Mouse (Mus musculus): ENCODE measurements at regions not wholly inside any gene's neighbourhood (a gene's known extent, or its start where the extent isn't known, plus 50 kb on each side); places are given as distances from the start of the nearest gene placed in this dataset.
A peak's percentile ranks its signal among the peaks of the same experiment; 100 is the strongest.

DNA sequence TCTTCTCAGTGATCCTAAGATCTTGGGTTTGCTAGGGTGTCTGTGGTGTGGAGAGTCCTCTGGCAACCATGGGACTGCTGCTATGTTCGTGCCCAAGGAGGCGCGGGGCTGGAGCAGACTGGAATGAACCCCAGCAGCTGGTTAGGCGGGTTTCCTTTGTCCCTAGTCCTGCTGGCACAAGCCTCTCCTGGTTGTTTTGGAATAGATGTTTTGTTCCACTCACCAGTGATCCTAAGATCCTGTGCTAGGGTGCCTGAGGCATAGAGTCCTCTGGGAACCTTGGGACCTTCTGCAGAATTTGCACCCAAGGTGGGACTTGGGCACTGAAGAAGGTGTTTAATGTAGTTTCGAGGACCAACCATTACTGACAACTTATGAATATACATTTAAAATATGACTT, 1205.9 kb upstream of the Gm8797 start:
- TF ChIP-seq CTCF (IDR thresholded peaks at IDR 0.05): no peak
- Histone ChIP-seq H3K27me3 (ENCODE audit: insufficient read depth, low read length) (no peaks in the 10 kb centered on the region), H3K9ac (replicated peaks; ENCODE audit: low read length, poor library complexity, severe bottlenecking) (no peak overlapping the region), H3K4me1 (ENCODE audit: insufficient read depth, low read length) (no peaks in the 10 kb centered on the region), H3K36me3 (ENCODE audit: insufficient read depth, low read length) (no peaks in the 10 kb centered on the region), H3K4me2 (ENCODE audit: low read depth, low read length, poor library complexity, severe bottlenecking) (no peak overlapping the region), H3K4me3 (ENCODE audit: low read depth, low read length) (no peak overlapping the region), H3K9me3 (ENCODE audit: low read length) (no peaks in the 10 kb centered on the region), H3K27ac (ENCODE audit: low read depth, low read length) (no peak overlapping the region)
- WGBS: 83% methylated on average over 5 of the region's 5 CpGs
- no peak for ATAC-seq (ENCODE audit: low FRiP score)
- no peak for DNase-seq (ENCODE audit: low spot score)

DNA sequence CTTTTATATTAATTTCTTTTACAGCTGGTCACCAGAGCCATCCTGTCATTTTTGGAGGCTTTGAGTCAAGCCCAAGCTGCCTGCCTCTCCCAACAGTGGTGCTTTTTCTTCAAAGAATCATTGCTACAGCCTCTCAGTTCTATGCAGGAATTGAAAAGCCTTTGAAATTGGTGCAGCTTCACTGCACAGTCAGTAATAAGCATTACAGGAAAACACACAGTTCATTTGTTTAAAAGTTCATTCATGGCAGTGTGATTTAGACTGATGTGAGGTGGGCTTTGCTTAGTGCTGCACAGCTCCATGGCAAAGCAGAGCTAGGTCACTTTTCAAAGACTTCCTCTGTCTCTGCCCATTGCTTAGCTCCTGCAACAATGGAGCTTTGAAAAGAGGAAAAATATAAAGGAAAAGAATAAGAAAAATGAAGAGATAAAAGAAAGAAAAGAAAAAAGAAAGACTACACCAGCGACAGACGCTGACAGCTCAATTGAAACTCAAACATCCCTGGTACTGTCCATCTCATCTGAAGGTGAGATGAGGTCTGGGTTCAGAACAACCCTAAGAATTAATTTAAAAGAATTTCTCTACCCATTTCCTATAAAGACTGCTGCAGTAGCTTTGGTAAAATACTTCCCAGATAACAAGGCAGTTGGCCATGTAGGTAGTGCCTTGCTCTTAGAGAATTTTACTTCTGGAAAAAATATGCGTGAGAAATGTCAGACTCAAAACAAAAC, 1204.3 kb upstream of the Gm8797 start:
- ATAC-seq (ENCODE audit: low FRiP score): peak; percentile 44; the same call in 1 of the 2 replicates
- WGBS: 32% methylated on average over 3 of the region's 3 CpGs
- Histone ChIP-seq H3K36me3 (ENCODE audit: insufficient read depth, low read length) (no peaks in the 10 kb centered on the region), H3K9ac (replicated peaks; ENCODE audit: low read length, poor library complexity, severe bottlenecking) (no peak overlapping the region), H3K4me3 (ENCODE audit: low read depth, low read length) (no peak overlapping the region), H3K4me2 (ENCODE audit: low read depth, low read length, poor library complexity, severe bottlenecking) (no peak overlapping the region), H3K9me3 (ENCODE audit: low read length) (no peaks in the 10 kb centered on the region), H3K27ac (ENCODE audit: low read depth, low read length) (no peak overlapping the region), H3K27me3 (ENCODE audit: insufficient read depth, low read length) (no peaks in the 10 kb centered on the region), H3K4me1 (ENCODE audit: insufficient read depth, low read length) (no peaks in the 10 kb centered on the region)
- no peak for TF ChIP-seq CTCF (IDR thresholded peaks at IDR 0.05)
- DNase-seq (ENCODE audit: low spot score): peak; percentile 31

DNA sequence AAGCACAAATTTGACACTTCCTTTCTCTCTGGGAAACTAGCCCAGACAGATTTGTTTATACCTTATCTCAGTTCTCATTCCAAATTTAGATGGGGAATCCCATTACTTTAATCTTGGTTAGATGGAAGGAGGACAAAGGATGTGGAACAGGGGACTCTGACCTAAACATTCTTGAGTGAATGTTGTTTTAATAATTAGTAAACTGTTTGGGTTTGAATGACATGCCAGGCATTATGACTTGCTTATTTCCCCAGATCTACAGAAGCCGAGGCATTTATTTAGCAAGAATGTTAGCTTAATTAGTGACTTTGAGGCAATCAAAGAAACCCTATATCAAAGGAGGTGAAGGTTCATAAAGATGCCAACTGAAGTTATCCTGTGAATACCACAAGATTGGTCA, 1189.9 kb upstream of the Gm8797 start:
- DNase-seq (ENCODE audit: low spot score) (no peak), ATAC-seq (ENCODE audit: low FRiP score) (no peak)
- Histone ChIP-seq H3K4me2 (ENCODE audit: low read depth, low read length, poor library complexity, severe bottlenecking) (no peak overlapping the region), H3K4me1 (ENCODE audit: insufficient read depth, low read length) (no peaks in the 10 kb centered on the region), H3K9ac (replicated peaks; ENCODE audit: low read length, poor library complexity, severe bottlenecking) (no peak overlapping the region), H3K4me3 (ENCODE audit: low read depth, low read length) (no peak overlapping the region), H3K27me3 (ENCODE audit: insufficient read depth, low read length) (no peaks in the 10 kb centered on the region), H3K9me3 (ENCODE audit: low read length) (no peaks in the 10 kb centered on the region), H3K27ac (ENCODE audit: low read depth, low read length) (no peak overlapping the region), H3K36me3 (ENCODE audit: insufficient read depth, low read length) (no peaks in the 10 kb centered on the region)
- no peak for TF ChIP-seq CTCF (IDR thresholded peaks at IDR 0.05)
- 65% methylated on average over 1 of the region's 1 CpGs for WGBS

DNA sequence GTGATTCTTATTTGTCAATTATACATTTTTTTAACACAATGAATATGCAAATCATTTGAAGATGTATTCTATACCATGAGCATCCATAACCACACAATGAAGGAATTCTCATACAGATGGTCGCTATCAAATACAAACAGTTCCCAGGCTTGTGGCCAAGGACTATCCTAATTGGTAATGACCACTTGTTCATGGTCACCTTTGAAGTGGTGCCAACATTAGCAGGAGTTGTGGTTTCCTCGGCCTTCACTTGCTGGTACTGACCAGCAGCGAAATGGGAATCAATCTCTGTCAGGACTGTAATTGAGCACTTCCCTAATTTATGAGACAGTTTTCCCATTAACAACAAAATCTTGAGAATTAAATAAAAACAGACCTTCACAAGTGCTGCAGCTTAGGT, 1168.1 kb upstream of the Gm8797 start:
- DNase-seq (ENCODE audit: low spot score) (no peak), ATAC-seq (ENCODE audit: low FRiP score) (no peak)
- Histone ChIP-seq H3K27me3 (ENCODE audit: insufficient read depth, low read length) (no peaks in the 10 kb centered on the region), H3K4me2 (ENCODE audit: low read depth, low read length, poor library complexity, severe bottlenecking) (no peak overlapping the region), H3K36me3 (ENCODE audit: insufficient read depth, low read length) (no peaks in the 10 kb centered on the region), H3K27ac (ENCODE audit: low read depth, low read length) (no peak overlapping the region), H3K4me1 (ENCODE audit: insufficient read depth, low read length) (no peaks in the 10 kb centered on the region), H3K4me3 (ENCODE audit: low read depth, low read length) (no peak overlapping the region), H3K9me3 (ENCODE audit: low read length) (no peaks in the 10 kb centered on the region), H3K9ac (replicated peaks; ENCODE audit: low read length, poor library complexity, severe bottlenecking) (no peak overlapping the region)
- 85% methylated on average over 3 of the region's 3 CpGs for WGBS
- TF ChIP-seq CTCF (IDR thresholded peaks at IDR 0.05): no peak

DNA sequence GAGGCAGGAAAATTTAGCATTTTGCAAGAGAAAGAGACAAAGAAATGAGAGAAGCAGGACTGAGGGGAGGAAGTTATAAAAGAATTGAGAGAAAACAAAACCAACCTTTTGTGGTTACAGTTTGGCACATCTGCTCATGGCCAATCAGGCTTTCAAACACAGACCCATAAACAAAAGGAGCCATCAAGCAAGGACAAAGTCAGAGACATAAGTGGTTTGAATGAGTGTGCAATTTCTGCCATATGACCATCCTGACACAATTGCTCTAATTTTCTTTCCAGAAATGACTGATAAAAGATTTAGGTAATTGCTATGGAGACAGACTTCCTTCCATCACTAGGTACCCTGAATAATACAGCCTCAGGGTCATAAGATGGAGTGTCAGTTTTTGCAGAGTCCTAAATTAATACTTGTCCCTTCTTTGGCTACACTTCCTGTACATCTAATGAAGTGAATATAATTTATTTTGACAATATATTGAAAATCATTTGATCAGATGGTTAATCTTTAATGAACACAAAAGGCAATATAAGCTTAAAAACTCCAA, 1156.6 kb upstream of the Gm8797 start:
- TF ChIP-seq CTCF (IDR thresholded peaks at IDR 0.05): no peak
- Histone ChIP-seq H3K36me3 (ENCODE audit: insufficient read depth, low read length) (no peaks in the 10 kb centered on the region), H3K9ac (replicated peaks; ENCODE audit: low read length, poor library complexity, severe bottlenecking) (no peak overlapping the region), H3K4me2 (ENCODE audit: low read depth, low read length, poor library complexity, severe bottlenecking) (no peak overlapping the region), H3K27ac (ENCODE audit: low read depth, low read length) (no peak overlapping the region), H3K4me3 (ENCODE audit: low read depth, low read length) (no peak overlapping the region), H3K4me1 (ENCODE audit: insufficient read depth, low read length) (no peaks in the 10 kb centered on the region), H3K27me3 (ENCODE audit: insufficient read depth, low read length) (no peaks in the 10 kb centered on the region), H3K9me3 (ENCODE audit: low read length) (no peaks in the 10 kb centered on the region)
- DNase-seq (ENCODE audit: low spot score) (no peak), ATAC-seq (ENCODE audit: low FRiP score) (no peak)

DNA sequence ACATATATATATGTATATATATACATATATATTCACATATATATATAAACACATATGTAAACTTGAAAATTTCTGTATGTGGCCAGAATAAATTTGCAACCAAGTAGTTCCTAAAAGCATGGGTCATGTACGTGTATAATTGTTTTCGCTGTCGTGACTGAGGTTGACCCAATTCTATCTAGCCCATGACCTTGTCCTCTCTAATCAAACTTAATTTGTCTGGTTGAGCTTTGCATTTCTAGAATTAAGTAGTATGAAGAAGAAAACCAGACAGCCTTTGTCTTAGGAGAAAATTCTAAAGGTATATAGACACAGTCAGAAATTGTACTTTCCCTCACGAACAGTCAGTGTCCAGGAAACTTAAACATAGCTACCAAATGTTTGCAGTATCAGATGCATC, 1156.1 kb upstream of the Gm8797 start:
- ATAC-seq (ENCODE audit: low FRiP score) (no peak), DNase-seq (ENCODE audit: low spot score) (no peak)
- H3K4me2 ChIP-seq (ENCODE audit: low read depth, low read length, poor library complexity, severe bottlenecking): no peak overlapping the region
- H3K27me3 ChIP-seq (ENCODE audit: insufficient read depth, low read length): no peaks in the 10 kb centered on the region
- no peak overlapping the region for H3K4me3 ChIP-seq (ENCODE audit: low read depth, low read length)
- no peak overlapping the region for H3K9ac ChIP-seq (replicated peaks; ENCODE audit: low read length, poor library complexity, severe bottlenecking)
- H3K4me1 ChIP-seq (ENCODE audit: insufficient read depth, low read length): no peaks in the 10 kb centered on the region
- TF ChIP-seq CTCF (IDR thresholded peaks at IDR 0.05): no peak
- no peaks in the 10 kb centered on the region for H3K9me3 ChIP-seq (ENCODE audit: low read length)
- no peak overlapping the region for H3K27ac ChIP-seq (ENCODE audit: low read depth, low read length)
- 87% methylated on average over 4 of the region's 4 CpGs for WGBS
- H3K36me3 ChIP-seq (ENCODE audit: insufficient read depth, low read length): no peaks in the 10 kb centered on the region
